Mouse (Mus musculus) liver, embryonic 14 days (tissue): Measurements from ENCODE around the gene Timp1. TPM values are rescaled to one million over a fixed set of nuclear protein-coding genes. Genes with fewer than 3 reads are reported as not detected.

Source experiments
- polyA plus RNA-seq: library from polyadenylated mRNA; depleted of rRNA; stranded (reverse); fragments of >200 nt; gene quantifications from 2 replicates; pipeline ENCODE4 v1.2.3, GENCODE M21; 2012; rRNA removed

Timp1 gene
- polyA plus RNA-seq, result 1.4 and 2.1 TPM in 2 replicates

GRCm38 (mm10) chrX:20869962-20870513, at the start of gene Timp1:
TSS of gene Timp1 (plus strand) at chrX:20870166.

DNA sequence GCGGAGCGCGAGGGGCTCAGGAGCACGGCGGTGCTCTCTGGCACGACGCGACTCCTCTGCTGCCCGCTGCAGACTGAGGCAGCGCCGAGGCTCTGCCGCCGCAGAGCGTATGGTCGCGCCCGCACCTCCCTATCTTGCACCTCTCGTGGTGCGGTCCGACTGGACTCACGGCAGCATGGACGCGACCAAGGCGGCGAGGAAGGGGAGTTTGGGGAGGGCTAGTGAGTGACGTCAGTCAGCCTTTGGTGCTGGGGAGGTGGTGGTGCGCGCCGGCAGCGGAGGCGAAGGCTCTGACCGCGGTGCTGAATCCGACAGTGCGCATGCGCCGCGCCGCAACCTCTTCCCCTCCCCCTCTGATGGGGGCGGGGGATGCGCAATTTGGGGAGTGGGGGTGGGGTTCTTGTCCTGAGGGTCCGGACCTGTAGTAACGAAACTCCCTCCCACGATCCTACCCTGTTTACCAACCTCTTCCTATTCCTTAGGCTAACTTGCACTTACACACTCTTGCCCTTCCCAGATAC, 50.9 kb downstream of the Timp1 start, which contains the start of gene Syn1:
Syn1 (minus strand) TSS at position 161 of the 521 bp plus-strand sequence.

Other genes starting within 250 kb of the Timp1 start
- gene Uba1, start 211.8 kb upstream of the Timp1 start, polyA plus RNA-seq, result 75.9 and 89.4 TPM in 2 replicates
- gene Cdk16, start 182.2 kb upstream of the Timp1 start, polyA plus RNA-seq, result 41.7 and 47.0 TPM in 2 replicates
- gene Usp11, start 166.3 kb upstream of the Timp1 start, polyA plus RNA-seq, result 6.5 and 6.6 TPM in 2 replicates
- 36.1 and 38.7 TPM in 2 replicates for gene Araf, start 72.4 kb upstream of the Timp1 start, polyA plus RNA-seq
- 0.01 and 0.03 TPM in 2 replicates for gene Syn1, start 50.8 kb downstream of the Timp1 start, polyA plus RNA-seq
- gene Cfp, start 61.4 kb downstream of the Timp1 start, polyA plus RNA-seq, result 14.6 and 19.4 TPM in 2 replicates
- gene Elk1, start 80.4 kb downstream of the Timp1 start, polyA plus RNA-seq, result 1.7 and 2.1 TPM in 2 replicates
- 14.6 and 20.0 TPM in 2 replicates for gene Uxt, start 91.9 kb downstream of the Timp1 start, polyA plus RNA-seq
- gene Zfp182, start 192.2 kb downstream of the Timp1 start, polyA plus RNA-seq, result 1.8 and 2.1 TPM in 2 replicates
- gene Spaca5, start 198.2 kb downstream of the Timp1 start, polyA plus RNA-seq, result not detected in 2 replicates
- 0.03 and 0.06 TPM in 2 replicates for gene Zfp300, start 219.4 kb downstream of the Timp1 start, polyA plus RNA-seq
- not detected in 2 replicates for gene Ssxa1, start 245.7 kb downstream of the Timp1 start, polyA plus RNA-seq